24 mouse cellular contexts compared by ENCODE assay signal in the genomic region with DNA sequence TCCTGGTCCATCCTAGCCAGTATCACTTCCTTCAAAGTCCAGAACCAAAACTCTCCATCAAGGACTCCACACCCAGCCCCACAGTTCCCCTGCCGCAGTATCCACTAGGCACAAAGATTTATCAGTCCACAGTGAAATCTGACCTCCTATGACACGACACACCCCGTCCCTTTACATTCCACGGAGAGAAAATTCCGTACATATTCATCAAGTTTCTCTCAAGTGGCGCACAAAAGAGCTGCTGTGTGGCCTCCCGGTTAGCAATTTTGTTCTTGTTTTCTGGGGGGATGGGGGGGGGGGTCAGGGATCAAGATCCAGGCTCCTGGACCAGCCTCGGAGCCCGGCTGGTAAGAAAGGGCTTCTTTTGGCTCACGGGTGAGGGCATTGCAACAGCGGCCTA.
DNase-seq lines count a peak whose midpoint lies in the region; ATAC-seq and TF ChIP-seq lines count a peak whose summit lies in the region.
"Had no signal": no experiment of that assay in that cellular context is flagged by ENCODE, and none has a peak within 500 bp of the region (broad histone marks: within the 10 kb centered on the region; RNA-seq: fewer than 3 reads in every experiment).

No protein-coding gene starts in this region.

- peak overlapping the region; percentile 76 for H3K27ac ChIP-seq in heart, embryonic 10.5 days
- H3K27ac ChIP-seq in lung, postnatal 0 days (ENCODE audit: low read length) = peak overlapping the region; percentile 62
- H3K27ac ChIP-seq in kidney, embryonic 16.5 days (ENCODE audit: low read length) = no peak overlapping the region
- H3K27ac ChIP-seq: embryonic facial prominence, embryonic 15.5 days; hindbrain, embryonic 15.5 days; intestine, embryonic 15.5 days; layer of hippocampus, adult 2 months; limb, embryonic 12.5 days; liver, embryonic 12.5 days had no signal

- intact Hi-C loops in heart, postnatal 14 days (cut with DNase I) = no loop called here

- H3K9ac ChIP-seq in lung, postnatal 0 days (replicated peaks; ENCODE audit: low read depth) = no peak overlapping the region
- H3K9ac ChIP-seq in kidney, embryonic 16.5 days (replicated peaks; ENCODE audit: low read length) = no peak overlapping the region
- H3K9ac ChIP-seq: embryonic facial prominence, embryonic 15.5 days; heart, embryonic 12.5 days; hindbrain, embryonic 15.5 days; intestine, embryonic 15.5 days; limb, embryonic 12.5 days; liver, embryonic 12.5 days had no signal

- H3K36me3 ChIP-seq in heart, embryonic 10.5 days = no peaks in the 10 kb centered on the region
- no peaks in the 10 kb centered on the region for H3K36me3 ChIP-seq in lung, postnatal 0 days (ENCODE audit: insufficient read depth, low read length)
- H3K36me3 ChIP-seq in kidney, embryonic 16.5 days (ENCODE audit: insufficient read depth, low read length) = no peaks in the 10 kb centered on the region
- H3K36me3 ChIP-seq: embryonic facial prominence, embryonic 15.5 days; heart, embryonic 12.5 days; hindbrain, embryonic 15.5 days; intestine, embryonic 15.5 days; limb, embryonic 12.5 days; liver, embryonic 12.5 days had no signal

- 55% methylated on average over 11 of the region's 11 CpGs for WGBS in heart, embryonic 10.5 days
- WGBS in lung, postnatal 0 days = 50% methylated on average over 11 of the region's 11 CpGs
- WGBS in kidney, embryonic 16.5 days = 51% methylated on average over 11 of the region's 11 CpGs

- peak; percentile 95 for TF ChIP-seq EP300 in lung, postnatal 0 days (IDR thresholded peaks at IDR 0.05)

- H3K4me2 ChIP-seq in lung, postnatal 0 days (replicated peaks; ENCODE audit: low read depth, low read length) = no peak overlapping the region
- no peak overlapping the region for H3K4me2 ChIP-seq in kidney, embryonic 16.5 days (replicated peaks; ENCODE audit: low read depth, low read length)
- H3K4me2 ChIP-seq: embryonic facial prominence, embryonic 15.5 days; heart, embryonic 12.5 days; hindbrain, embryonic 15.5 days; intestine, embryonic 15.5 days; limb, embryonic 12.5 days; liver, embryonic 12.5 days had no signal

- peak; percentile 53 for ATAC-seq in lung, postnatal 0 days
- no peak for ATAC-seq in kidney, embryonic 16.5 days (ENCODE audit: low FRiP score, low TSS enrichment)
- ATAC-seq in monocyte, adult 5-6 weeks (replicated peaks; ENCODE audit: insufficient number of reproducible peaks, low FRiP score, low TSS enrichment, poor library complexity, severe bottlenecking) = no peak
- ATAC-seq: forebrain, embryonic 16.5 days; intestine, embryonic 15.5 days; liver, embryonic 12.5 days had no signal

- no peaks in the 10 kb centered on the region for H3K9me3 ChIP-seq in heart, embryonic 10.5 days
- no peaks in the 10 kb centered on the region for H3K9me3 ChIP-seq in lung, postnatal 0 days (ENCODE audit: low read length)
- H3K9me3 ChIP-seq in kidney, embryonic 16.5 days (ENCODE audit: low read length) = no peaks in the 10 kb centered on the region
- H3K9me3 ChIP-seq: embryonic facial prominence, embryonic 15.5 days; heart, embryonic 12.5 days; hindbrain, embryonic 15.5 days; intestine, embryonic 15.5 days; limb, embryonic 12.5 days; liver, embryonic 12.5 days had no signal

- DNase-seq in heart, embryonic 10.5 days (ENCODE audit: low spot score) = no peak
- no peak for DNase-seq in heart, postnatal 14 days
- DNase-seq in lung, postnatal 0 days (ENCODE audit: low spot score) = peak; percentile 66
- DNase-seq in lung, postnatal 10 days = no peak
- DNase-seq in ZHBTc4 (ENCODE audit: low read depth, low spot score) = peak; percentile 63
- DNase-seq: adrenal gland, postnatal 36 days; cerebellum, adult 11 months; cerebellum, postnatal 14 days; gastrocnemius, postnatal 10 days; heart, postnatal 4 days; kidney, adult 9 months; kidney, postnatal 25 days; layer of hippocampus, postnatal 36 days; midbrain, embryonic 14.5 days had no signal

- peaks cover 47% of the 10 kb centered on the region for H3K4me1 ChIP-seq in heart, embryonic 10.5 days
- peaks cover 7% of the 10 kb centered on the region; the same call in 1 of the 2 replicates for H3K4me1 ChIP-seq in lung, postnatal 0 days (ENCODE audit: insufficient read depth, low read depth, low read length)
- peaks cover 17% of the 10 kb centered on the region for H3K4me1 ChIP-seq in kidney, embryonic 16.5 days (ENCODE audit: insufficient read depth, low read length)
- H3K4me1 ChIP-seq: hindbrain, embryonic 15.5 days had no signal

- TF ChIP-seq CTCF in lung, postnatal 0 days (IDR thresholded peaks at IDR 0.05) = no peak

- H3K4me3 ChIP-seq in heart, embryonic 10.5 days = no peak overlapping the region
- H3K4me3 ChIP-seq in lung, postnatal 0 days (ENCODE audit: low read depth, low read length) = no peak overlapping the region
- H3K4me3 ChIP-seq in kidney, embryonic 16.5 days (ENCODE audit: low read length) = no peak overlapping the region
- H3K4me3 ChIP-seq: embryonic facial prominence, embryonic 15.5 days; heart, embryonic 12.5 days; hindbrain, embryonic 15.5 days; intestine, embryonic 15.5 days; layer of hippocampus, adult 2 months; limb, embryonic 12.5 days; liver, embryonic 12.5 days had no signal

- no peaks in the 10 kb centered on the region; the same call in 1 of the 2 replicates for H3K27me3 ChIP-seq in heart, embryonic 10.5 days (ENCODE audit: insufficient read depth, poor library complexity, severe bottlenecking)
- H3K27me3 ChIP-seq in lung, postnatal 0 days (replicated peaks; ENCODE audit: insufficient read depth, low read length) = no peaks in the 10 kb centered on the region
- no peaks in the 10 kb centered on the region for H3K27me3 ChIP-seq in kidney, embryonic 16.5 days (ENCODE audit: insufficient read depth, low read length)
- H3K27me3 ChIP-seq: embryonic facial prominence, embryonic 15.5 days; heart, embryonic 12.5 days; intestine, embryonic 15.5 days; limb, embryonic 12.5 days had no signal

Comparison
In these comparisons a context has a peak if more than half of its experiments do, and no peak if none do; other contexts are left out.
1. DNase-seq: peak in lung, postnatal 0 days (single experiment) and ZHBTc4 (single experiment); none in heart, embryonic 10.5 days (single experiment), heart, postnatal 14 days (0 of 2) and lung, postnatal 10 days (single experiment).